Mouse (Mus musculus) hindbrain, postnatal 0 days (tissue): ENCODE measurements around the gene Kcnmb1. TPM values are rescaled to one million over a fixed set of nuclear protein-coding genes. Genes with fewer than 3 reads are reported as not detected.
A peak's percentile ranks its signal among the peaks of the same experiment; 100 is the strongest.

Source experiments
- ATAC-seq: fragments of 200-750 bp; cut with Nextera tagmentation; 2 replicates; pipeline ENCODE4 v1.8.0; 2017; ENCODE audit warnings: mild to moderate bottlenecking, moderate TSS enrichment, moderate library complexity
- DNase-seq: peaks from one replicate; pipeline ENCODE4 v3.0.0-alpha.2; 2015; ENCODE audit warnings: low spot score
- H3K27ac ChIP-seq: fragments of 300-500 bp; sonication (generic); 2 replicates; pipeline ENCODE4 v1.5.1; 2014; ENCODE audit warnings: mild to moderate bottlenecking
- H3K27me3 ChIP-seq: fragments of 300-500 bp; sonication (generic); 2 replicates; pipeline ENCODE4 v1.6.1; 2014; ENCODE audit warnings: low read length, mixed read lengths; ENCODE audit not compliant: insufficient read depth
- H3K36me3 ChIP-seq: fragments of 300-500 bp; sonication (generic); 2 replicates; pipeline ENCODE4 v1.6.1; 2014; ENCODE audit warnings: low read length, mixed read lengths; ENCODE audit not compliant: insufficient read depth
- H3K4me1 ChIP-seq: fragments of 300-500 bp; sonication (generic); 2 replicates; pipeline ENCODE4 v1.6.1; 2014; ENCODE audit warnings: antibody characterized with exemption, low read length, mixed read lengths; ENCODE audit not compliant: insufficient read depth
- H3K4me2 ChIP-seq: fragments of 300-500 bp; sonication (generic); 2 replicates; pipeline ENCODE4 v1.6.1; 2014; ENCODE audit warnings: low read depth, mild to moderate bottlenecking, low read length, moderate library complexity, mixed read lengths
- H3K4me3 ChIP-seq: fragments of 300-500 bp; sonication (generic); 2 replicates; pipeline ENCODE4 v1.5.1; 2014; ENCODE audit warnings: low read length
- H3K9ac ChIP-seq: fragments of 300-500 bp; sonication (generic); replicated peaks from 2 replicates; pipeline ENCODE4 v1.6.1; 2014; ENCODE audit warnings: mild to moderate bottlenecking, low read length, moderate library complexity, mixed read lengths
- H3K9me3 ChIP-seq: fragments of 300-500 bp; sonication (generic); 2 replicates; pipeline ENCODE4 v1.6.1; 2016; ENCODE audit warnings: low read length, mixed read lengths
- CTCF ChIP-seq: IDR thresholded peaks from 2 replicates; pipeline ENCODE4 v1.5.1; 2016; ENCODE audit warnings: antibody characterized with exemption, control low read depth, low read depth
- WGBS: fragments of 180-500 bp; shearing (Covaris S2); extraction: QIAGEN DNeasy Blood & Tissue Kit; methylation state at CpG from one replicate; pipeline ENCODE4 v1.1.7; 2014; 5-methylcytosine and 5-hydroxymethylcytosine counted together
- polyA plus RNA-seq: library from polyadenylated mRNA; unstranded; fragments of >200 nt; fragmentation: Nextera tagmentation; extraction: Ambion mirVana; gene quantifications from 2 replicates; pipeline ENCODE4 v1.2.1, GENCODE M21; 2015
- total RNA-seq: library from RNA; depleted of rRNA; stranded (reverse); fragments of >200 nt; gene quantifications from 2 replicates; pipeline ENCODE4 v1.2.3, GENCODE M21; 2014; rRNA removed

Kcnmb1 gene
- total and polyA plus RNA-seq, 2 experiments from 2014 or later, result 0.08 to 0.26 TPM

DNA sequence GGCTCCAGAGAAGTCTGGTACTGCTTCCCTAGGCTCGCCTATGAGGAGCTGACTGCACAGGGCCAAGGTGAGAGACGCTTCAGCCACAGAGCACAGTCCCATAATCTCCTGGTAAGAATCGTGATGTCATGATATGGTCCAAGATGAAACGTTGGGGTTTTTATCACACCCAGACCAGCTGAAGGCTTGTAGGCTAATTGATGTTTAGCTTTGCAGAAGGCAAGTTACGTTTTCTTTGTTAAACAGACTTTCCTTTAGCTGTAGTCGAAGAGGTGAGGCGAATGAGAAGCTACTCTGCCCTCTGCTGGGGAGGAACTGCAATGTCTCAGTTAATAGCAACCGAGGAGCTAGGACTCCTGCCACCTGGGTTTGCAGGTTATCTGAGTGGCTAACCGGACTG, 45.9 kb downstream of the Kcnmb1 start:
- Histone ChIP-seq H3K4me2 (no peak overlapping the region), H3K27ac (no peak overlapping the region), H3K36me3 (no peaks in the 10 kb centered on the region), H3K4me3 (no peak overlapping the region), H3K4me1 (no peaks in the 10 kb centered on the region), H3K9ac (no peak overlapping the region), H3K9me3 (no peaks in the 10 kb centered on the region), H3K27me3 (no peaks in the 10 kb centered on the region)
- WGBS, result 42% methylated on average over 9 of the region's 9 CpGs
- TF ChIP-seq CTCF, result peak; percentile 86
- DNase-seq (peak; percentile 84), ATAC-seq (0 out of 2 replicates have a peak, but pooled peaks have one; percentile 15)

- 71% methylated on average over 12 of the region's 12 CpGs for WGBS
- no peak for ATAC-seq
Observed at GRCm38 (mm10) chr11:34009316-34010087, 46.7 kb downstream of the Kcnmb1 start.

DNA sequence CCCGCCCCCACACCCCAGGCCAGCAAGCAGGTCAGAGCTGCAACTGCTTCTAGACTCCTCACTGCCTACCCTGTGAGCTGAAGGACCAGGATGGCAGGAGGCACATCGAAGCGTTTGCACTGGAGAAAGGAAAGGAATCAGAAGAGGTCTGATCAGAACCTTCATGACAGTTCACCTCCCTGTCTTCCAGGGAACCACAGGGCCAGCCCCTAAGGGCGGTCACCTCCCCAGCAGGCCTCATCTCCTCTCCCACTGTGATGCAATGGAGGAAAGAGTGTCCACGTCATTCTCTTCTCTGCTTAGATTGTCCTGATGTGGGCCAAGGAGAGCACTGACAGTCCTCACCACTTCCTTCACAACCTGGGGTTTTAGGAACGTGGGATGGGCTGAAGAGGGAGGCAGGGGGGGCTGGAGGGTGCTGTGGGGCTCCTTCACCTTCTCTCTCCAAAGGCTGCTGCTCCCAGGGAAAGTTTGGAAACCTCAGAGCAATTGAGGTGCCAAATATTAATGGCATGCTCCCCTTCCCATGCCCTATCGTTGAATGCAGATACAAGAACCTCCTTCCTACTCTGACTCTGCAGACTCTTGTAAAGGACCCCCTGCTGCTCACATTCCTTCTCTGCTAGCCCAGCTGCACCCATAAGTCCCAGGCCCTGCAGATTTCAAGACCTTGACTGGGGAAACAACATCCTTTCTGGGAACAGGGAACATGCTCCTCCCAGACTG, 47.5 kb downstream of the Kcnmb1 start:
- 81% methylated on average over 7 of the region's 7 CpGs for WGBS
- H3K27ac ChIP-seq, result peak overlapping the region; percentile 7; the same call in 1 of the 2 replicates
- no peaks in the 10 kb centered on the region for H3K4me1 ChIP-seq
- H3K9ac ChIP-seq, result no peak overlapping the region
- DNase-seq (no peak), ATAC-seq (no peak)
- no peaks in the 10 kb centered on the region for H3K27me3 ChIP-seq
- TF ChIP-seq CTCF, result no peak
- H3K4me2 ChIP-seq, result no peak overlapping the region
- no peaks in the 10 kb centered on the region for H3K9me3 ChIP-seq
- no peak overlapping the region for H3K4me3 ChIP-seq
- H3K36me3 ChIP-seq, result no peaks in the 10 kb centered on the region

More at GRCm38 (mm10) chr11:34009316-34010087, 46.7 kb downstream of the Kcnmb1 start:
- DNase-seq, result no peak
- no peaks in the 10 kb centered on the region for H3K36me3 ChIP-seq
- H3K9me3 ChIP-seq, result no peaks in the 10 kb centered on the region
- H3K27me3 ChIP-seq, result no peaks in the 10 kb centered on the region
- no peak overlapping the region for H3K9ac ChIP-seq
- no peak for TF ChIP-seq CTCF
- H3K27ac ChIP-seq, result no peak overlapping the region
- no peak overlapping the region for H3K4me3 ChIP-seq
- no peak overlapping the region for H3K4me2 ChIP-seq
- no peaks in the 10 kb centered on the region for H3K4me1 ChIP-seq

DNA sequence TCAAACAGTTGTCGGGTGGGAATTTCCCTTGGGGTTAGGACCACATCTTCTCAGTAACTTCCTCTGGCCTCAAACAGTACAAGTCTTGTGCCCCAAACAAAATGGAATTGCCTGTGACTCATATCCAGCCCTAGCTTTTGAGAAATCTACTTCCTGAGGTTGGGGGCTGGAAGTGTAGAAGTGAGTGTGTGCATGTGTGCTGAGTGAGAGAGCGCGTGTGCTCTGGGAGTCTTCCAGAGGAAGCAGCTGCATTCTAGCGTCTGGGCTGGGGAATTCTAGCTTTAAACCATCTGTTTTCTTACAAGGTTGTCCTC, 48.0 kb downstream of the Kcnmb1 start:
- DNase-seq (no peak), ATAC-seq (no peak)
- TF ChIP-seq CTCF, result no peak
- H3K9ac ChIP-seq, result no peak overlapping the region
- no peaks in the 10 kb centered on the region for H3K9me3 ChIP-seq
- H3K4me3 ChIP-seq, result no peak overlapping the region
- no peaks in the 10 kb centered on the region for H3K36me3 ChIP-seq
- no peak overlapping the region for H3K27ac ChIP-seq
- no peaks in the 10 kb centered on the region for H3K27me3 ChIP-seq
- H3K4me1 ChIP-seq, result no peaks in the 10 kb centered on the region
- WGBS, result 68% methylated on average over 4 of the region's 4 CpGs
- H3K4me2 ChIP-seq, result no peak overlapping the region

DNA sequence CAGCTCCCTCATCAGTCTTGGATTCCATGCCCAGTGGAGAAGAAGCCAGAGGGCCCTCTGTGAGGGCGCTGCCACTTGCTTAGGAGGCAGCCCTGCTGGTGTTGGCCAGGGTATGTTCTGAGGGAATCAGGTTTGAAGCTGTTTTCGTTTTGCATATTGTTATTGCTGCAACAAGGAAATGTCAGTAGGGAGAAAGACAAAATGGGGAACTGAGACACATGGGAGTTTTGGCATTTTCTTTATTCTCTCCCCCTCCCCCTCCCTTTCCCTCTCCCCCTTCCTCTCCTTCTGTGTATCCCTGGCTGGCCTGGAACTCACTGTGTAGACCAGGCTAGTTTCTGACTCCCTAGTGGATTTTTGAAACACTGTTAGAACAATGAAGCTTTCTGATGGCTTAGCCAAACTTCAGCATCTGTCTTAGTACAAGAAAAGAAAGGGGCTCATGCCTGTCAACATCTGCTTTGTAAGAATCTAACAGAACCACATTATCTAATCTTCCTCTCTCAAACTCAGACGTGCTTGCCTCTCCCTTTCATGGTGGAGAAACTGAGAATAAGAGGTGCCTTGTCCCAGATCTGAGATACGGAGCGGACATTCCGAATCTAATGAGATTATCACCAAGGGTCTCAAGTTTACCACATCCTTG, 49.3 kb downstream of the Kcnmb1 start:
- no peak for TF ChIP-seq CTCF
- no peak for DNase-seq
- Histone ChIP-seq H3K4me1 (no peaks in the 10 kb centered on the region), H3K27me3 (no peaks in the 10 kb centered on the region), H3K36me3 (no peaks in the 10 kb centered on the region), H3K4me3 (no peak overlapping the region), H3K27ac (no peak overlapping the region), H3K9me3 (no peaks in the 10 kb centered on the region), H3K9ac (no peak overlapping the region), H3K4me2 (no peak overlapping the region)
- no peak for ATAC-seq
- WGBS, result 74% methylated on average over 6 of the region's 6 CpGs

Other genes with a start within 250 kb of the Kcnmb1 start
- gene Kcnip1, start 30.1 kb downstream of the Kcnmb1 start, total RNA-seq, result 66.8 and 90.2 TPM in 2 replicates
- gene Kcnip1, start 30.1 kb downstream of the Kcnmb1 start, polyA plus RNA-seq, result 132 and 135 TPM in 2 replicates
- 0.52 and 2.7 TPM in 2 replicates for gene Lcp2, start 83.9 kb downstream of the Kcnmb1 start, total RNA-seq
- 1.9 and 2.6 TPM in 2 replicates for gene Lcp2, start 83.9 kb downstream of the Kcnmb1 start, polyA plus RNA-seq
- 0.78 TPM in 1 of 2 replicates, not detected in the other for gene 4930469K13Rik, start 135.5 kb downstream of the Kcnmb1 start, total RNA-seq
- 3.6 and 5.2 TPM in 2 replicates for gene 4930469K13Rik, start 135.5 kb downstream of the Kcnmb1 start, polyA plus RNA-seq
- not detected in 2 replicates for gene Foxi1, start 245.1 kb downstream of the Kcnmb1 start, total RNA-seq
- not detected in 2 replicates for gene Foxi1, start 245.1 kb downstream of the Kcnmb1 start, polyA plus RNA-seq